Comparison of ENCODE assay signal across 8 mouse cellular contexts in genomic region chr3:73065823-73066755, GRCm38 (mm10). TPM values are rescaled to one million over a fixed set of nuclear protein-coding genes. Genes with fewer than 3 reads are reported as not detected.
A peak's percentile ranks its signal among the peaks of the same experiment; 100 is the strongest.
DNase-seq lines count a peak whose midpoint lies in the region; ATAC-seq and TF ChIP-seq lines count a peak whose summit lies in the region.

No protein-coding gene starts in this region.

- H3K27me3 ChIP-seq in forebrain, embryonic 12.5 days = no peaks in the 10 kb centered on the region
- no peaks in the 10 kb centered on the region for H3K27me3 ChIP-seq in hindbrain, embryonic 12.5 days

- no peak overlapping the region for H3K9ac ChIP-seq in ES-E14 (ENCODE audit: insufficient read depth, low read depth, low read length, poor library complexity, severe bottlenecking)
- peak overlapping the region; percentile 33; the same call in 1 of the 2 replicates for H3K9ac ChIP-seq in forebrain, embryonic 12.5 days
- H3K9ac ChIP-seq in hindbrain, embryonic 12.5 days = peak overlapping the region; percentile 32; the same call in 1 of the 2 replicates

- in situ Hi-C loops in ES-E14 (cut with MboI; ENCODE audit: low sequenced_read_pairs in 2 of 2, unreplicated experiment in 2 of 2) = no loop called here

- H3K36me3 ChIP-seq in ES-E14 (ENCODE audit: control insufficient read depth, insufficient read depth, low read length, poor library complexity, severe bottlenecking) = no peaks in the 10 kb centered on the region
- H3K36me3 ChIP-seq in forebrain, embryonic 12.5 days (replicated peaks) = no peaks in the 10 kb centered on the region
- no peaks in the 10 kb centered on the region for H3K36me3 ChIP-seq in hindbrain, embryonic 12.5 days

- peak; percentile 87 for ATAC-seq in forebrain, embryonic 12.5 days (ENCODE audit: low FRiP score)
- peak; percentile 86 for ATAC-seq in hindbrain, embryonic 12.5 days (ENCODE audit: low FRiP score)

- no peaks in the 10 kb centered on the region for H3K4me1 ChIP-seq in ES-E14 (ENCODE audit: control insufficient read depth in 2 of 2, insufficient read depth in 2 of 2, low read length in 2 of 2, poor library complexity in 1 of 2)
- no peaks in the 10 kb centered on the region for H3K4me1 ChIP-seq in brown adipose tissue, adult 24 weeks (ENCODE audit: control insufficient read depth, insufficient read depth, insufficient read length, low read length)
- H3K4me1 ChIP-seq in forebrain, embryonic 12.5 days = no peaks in the 10 kb centered on the region; the same call in 1 of the 2 replicates
- no peaks in the 10 kb centered on the region for H3K4me1 ChIP-seq in hindbrain, embryonic 12.5 days

- H3K4me3 ChIP-seq in ES-E14 (ENCODE audit: insufficient read depth in 1 of 2, low read depth in 1 of 2, low read length in 2 of 2, poor library complexity in 1 of 2, severe bottlenecking in 1 of 2) = no peak overlapping the region
- H3K4me3 ChIP-seq in brown adipose tissue, adult 24 weeks (ENCODE audit: insufficient read depth, low read depth, low read length) = peak overlapping the region; percentile 38; the same call in 1 of the 2 replicates
- peak overlapping the region; percentile 34 for H3K4me3 ChIP-seq in forebrain, embryonic 12.5 days (replicated peaks)
- peak overlapping the region; percentile 26 for H3K4me3 ChIP-seq in hindbrain, embryonic 12.5 days

- H3K27ac ChIP-seq in ES-E14 (ENCODE audit: insufficient read depth, low read depth, low read length, poor library complexity, severe bottlenecking) = no peak overlapping the region
- no peak overlapping the region for H3K27ac ChIP-seq in brown adipose tissue, adult 24 weeks (replicated peaks; ENCODE audit: low read depth, low read length)
- H3K27ac ChIP-seq in forebrain, embryonic 12.5 days = no peak overlapping the region
- H3K27ac ChIP-seq in hindbrain, embryonic 12.5 days = no peak overlapping the region

- H3K4me2 ChIP-seq in forebrain, embryonic 12.5 days = peak overlapping the region; percentile 52
- peak overlapping the region; percentile 42 for H3K4me2 ChIP-seq in hindbrain, embryonic 12.5 days (replicated peaks)

- 10% methylated on average over 20 of the region's 20 CpGs for WGBS in forebrain, embryonic 12.5 days
- WGBS in hindbrain, embryonic 12.5 days = 9% methylated on average over 20 of the region's 20 CpGs

- DNase-seq in ES-E14 (ENCODE audit: low read depth, low spot score) = peak; percentile 38
- DNase-seq in layer of hippocampus, postnatal 36 days = peak; percentile 82 to 86
- peak; percentile 41 for DNase-seq in lung, postnatal 36 days
- DNase-seq in right cerebral cortex, postnatal 36 days (ENCODE audit: low spot score in 2 of 2) = peak; percentile 52 to 66
- DNase-seq in thymus, postnatal 10 days (ENCODE audit: low spot score in 2 of 2) = no peak

- H3K9me3 ChIP-seq in ES-E14 (ENCODE audit: control insufficient read depth, insufficient read depth, low read depth, low read length) = no peaks in the 10 kb centered on the region
- no peaks in the 10 kb centered on the region for H3K9me3 ChIP-seq in forebrain, embryonic 12.5 days
- H3K9me3 ChIP-seq in hindbrain, embryonic 12.5 days (replicated peaks) = no peaks in the 10 kb centered on the region

TF ChIP-seq in ES-E14, 5 proteins besides CTCF, POLR2A, EP300 and RAD21:
- TF ChIP-seq MAFK (IDR thresholded peaks at IDR 0.05; ENCODE audit: insufficient read depth, low read depth, low read length) = 0 out of 2 replicates have a peak, but pooled peaks have one; percentile 24
- TF ChIP-seq ZNF384 (IDR thresholded peaks at IDR 0.05; ENCODE audit: low read depth, low read length) = no peak
- TF ChIP-seq ZC3H11A (IDR thresholded peaks at IDR 0.05; ENCODE audit: borderline replicate concordance, low read depth, low read length) = no peak

RNA-seq across cellular contexts. Expression of gene Slitrk3, which starts 8.5 kb away (rescaled TPM):
- total RNA-seq in ES-E14 (2012; rRNA removed) = 0.04 TPM in 1 of 2 replicates, not detected in the other
- not detected in 2 replicates for polyA plus RNA-seq in brown adipose tissue, adult 24 weeks (2012; ENCODE audit: insufficient read depth, insufficient read length, missing spikeins)
- polyA plus RNA-seq in forebrain, embryonic 12.5 days (2016; fragmentation: Nextera tagmentation; extraction: Ambion mirVana) = 3.4 and 4.9 TPM in 2 replicates
- polyA plus RNA-seq in hindbrain, embryonic 12.5 days (2016; fragmentation: Nextera tagmentation; extraction: Ambion mirVana) = 8.5 and 9.0 TPM in 2 replicates
- total RNA-seq in layer of hippocampus, postnatal 36 days (2021) = 10 to 100 TPM; 87.8 to 93.5 TPM

Comparison
In these comparisons a context has a peak if more than half of its experiments do, and no peak if none do; other contexts are left out.
1. DNase-seq: peak in ES-E14 (single experiment), layer of hippocampus, postnatal 36 days (2 of 2), lung, postnatal 36 days (single experiment) and right cerebral cortex, postnatal 36 days (2 of 2); none in thymus, postnatal 10 days (0 of 2).
2. H3K4me3 ChIP-seq: peak in brown adipose tissue, adult 24 weeks (single experiment), forebrain, embryonic 12.5 days (single experiment) and hindbrain, embryonic 12.5 days (single experiment); none in ES-E14 (0 of 2).